Mouse (Mus musculus) thymus, postnatal 10 days (tissue): ENCODE measurements around the gene Ubl4a.
"Not testable (repeated sequence)": the region's sequence is repeated elsewhere in the genome, so short reads cannot be mapped to it uniquely, and the experiment has no call there.

Source experiments
- DNase-seq, 2 experiments: peaks; one replicate each; pipeline ENCODE4 v3.0.0; 2021; ENCODE audit warnings: low spot score in 2 of 2

Ubl4a gene

GRCm38 (mm10) chrX:74372888-74373549 is at the start of gene Ubl4a, which contains the start of gene Slc10a3:
TSS of gene Ubl4a (minus strand) at chrX:74373218.
TSS of gene Slc10a3 (minus strand) at chrX:74373349.
- peak; percentile 72 to 83 for DNase-seq

GRCm38 (mm10) chrX:74413377-74413776 is 40.4 kb upstream of the Ubl4a start:
- peak; percentile 57 to 70 for DNase-seq

- DNase-seq = no peak
Observed at GRCm38 (mm10) chrX:74408340-74408739, 35.3 kb upstream of the Ubl4a start.

- no peak for DNase-seq
Observed at GRCm38 (mm10) chrX:74400136-74400535, 27.1 kb upstream of the Ubl4a start.

GRCm38 (mm10) chrX:74392535-74393443 is 19.8 kb upstream of the Ubl4a start, which contains the start of the genes Fam3a and Ikbkg:
TSS of gene Fam3a (minus strand) at chrX:74393272.
TSS of gene Ikbkg (plus strand) at chrX:74393290.
- DNase-seq = peak; percentile 72 to 80

GRCm38 (mm10) chrX:74388153-74388552 is 15.1 kb upstream of the Ubl4a start:
- DNase-seq = no peak

- DNase-seq = no peak
Observed at GRCm38 (mm10) chrX:74384451-74384850, 11.4 kb upstream of the Ubl4a start.

- DNase-seq = peak; percentile 23 to 48
Observed at GRCm38 (mm10) chrX:74368209-74368909, 4.7 kb downstream of the Ubl4a start.

- DNase-seq = no peak
Observed at GRCm38 (mm10) chrX:74367512-74367911, 5.5 kb downstream of the Ubl4a start.

- DNase-seq = no peak
Observed at GRCm38 (mm10) chrX:74359171-74359570, 13.8 kb downstream of the Ubl4a start.

- not testable (repeated sequence) for DNase-seq
Observed at GRCm38 (mm10) chrX:74357069-74357468, 15.9 kb downstream of the Ubl4a start.

- peak; percentile 77 to 79 for DNase-seq
Observed at GRCm38 (mm10) chrX:74353467-74353770, 19.6 kb downstream of the Ubl4a start, which contains the start of gene Lage3. TSS of gene Lage3 (minus strand) at chrX:74353618.

GRCm38 (mm10) chrX:74352645-74353466 is 20.2 kb downstream of the Ubl4a start:
- DNase-seq = no peak

GRCm38 (mm10) chrX:74330166-74330930 is 42.7 kb downstream of the Ubl4a start:
- DNase-seq = no peak

- DNase-seq = no peak
Observed at GRCm38 (mm10) chrX:74329215-74329671, 43.8 kb downstream of the Ubl4a start.

GRCm38 (mm10) chrX:74328725-74329161 is 44.3 kb downstream of the Ubl4a start, which contains the start of gene Plxna3:
TSS of gene Plxna3 (plus strand) at chrX:74329066.
- peak; percentile 25 to 29 for DNase-seq
